Mouse (Mus musculus) embryonic facial prominence, embryonic 14.5 days (tissue): ENCODE data around the gene Itga6. TPM values are rescaled to one million over a fixed set of nuclear protein-coding genes. Genes with fewer than 3 reads are reported as not detected.

Source experiments
- ATAC-seq: fragments of 200-750 bp; cut with Nextera tagmentation; 2 replicates; pipeline ENCODE4 v1.8.0; 2017; ENCODE audit warnings: low read depth, moderate number of reproducible peaks, moderate TSS enrichment
- DNase-seq: peaks from one replicate; pipeline ENCODE4 v3.0.0-alpha.2; 2015; ENCODE audit warnings: low spot score
- H3K27ac ChIP-seq: fragments of 300-500 bp; sonication (generic); replicated peaks from 2 replicates; pipeline ENCODE4 v1.5.1; 2014; ENCODE audit warnings: low read depth, mild to moderate bottlenecking, low read length, moderate library complexity
- H3K27me3 ChIP-seq: fragments of 300-500 bp; sonication (generic); replicated peaks from 2 replicates; pipeline ENCODE4 v1.6.1; 2014; ENCODE audit warnings: low read length; ENCODE audit not compliant: control insufficient read depth, insufficient read depth
- H3K36me3 ChIP-seq: fragments of 300-500 bp; sonication (generic); 2 replicates; pipeline ENCODE4 v1.6.1; 2014; ENCODE audit warnings: low read length, mixed read lengths; ENCODE audit not compliant: control insufficient read depth, insufficient read depth
- H3K4me1 ChIP-seq: fragments of 300-500 bp; sonication (generic); 2 replicates; pipeline ENCODE4 v1.6.1; 2014; ENCODE audit warnings: antibody characterized with exemption, low read length; ENCODE audit not compliant: control insufficient read depth, insufficient read depth
- H3K4me2 ChIP-seq: fragments of 300-500 bp; sonication (generic); 2 replicates; pipeline ENCODE4 v1.6.1; 2014; ENCODE audit warnings: low read depth, mild to moderate bottlenecking, low read length, moderate library complexity, mixed read lengths
- H3K4me3 ChIP-seq: fragments of 300-500 bp; sonication (generic); 2 replicates; pipeline ENCODE4 v1.5.1; 2014; ENCODE audit warnings: low read depth, mild to moderate bottlenecking, low read length
- H3K9ac ChIP-seq: fragments of 300-500 bp; sonication (generic); 2 replicates; pipeline ENCODE4 v1.6.1; 2014; ENCODE audit warnings: low read depth, mild to moderate bottlenecking, low read length, moderate library complexity, mixed read lengths
- H3K9me3 ChIP-seq: fragments of 300-500 bp; sonication (generic); 2 replicates; pipeline ENCODE4 v1.6.1; 2016; ENCODE audit warnings: low read length; ENCODE audit not compliant: control insufficient read depth
- WGBS: fragments of 180-500 bp; shearing (Covaris S2); extraction: QIAGEN DNeasy Blood & Tissue Kit; methylation state at CpG from one replicate; pipeline ENCODE4 v1.1.7; 2014; 5-methylcytosine and 5-hydroxymethylcytosine counted together
- polyA plus RNA-seq: library from polyadenylated mRNA; unstranded; fragments of >200 nt; fragmentation: Nextera tagmentation; extraction: Ambion mirVana; gene quantifications from 2 replicates; pipeline ENCODE4 v1.2.1, GENCODE M21; 2014

Gene Itga6
- polyA plus RNA-seq, 1 experiment from 2014 or later, result 70.4 TPM

- WGBS, result 80% methylated on average over 8 of the region's 8 CpGs
- no peak for DNase-seq
Observed at GRCm38 (mm10) chr2:71751336-71751735, 5.9 kb downstream of the Itga6 start.

GRCm38 (mm10) chr2:71751863-71752262, 6.4 kb downstream of the Itga6 start:
- no peak overlapping the region for H3K27ac ChIP-seq
- ATAC-seq (no peak), DNase-seq (no peak)
- no peak overlapping the region for H3K4me3 ChIP-seq
- 68% methylated on average over 2 of the region's 2 CpGs for WGBS
- H3K27me3 ChIP-seq, result no peaks in the 10 kb centered on the region
- no peaks in the 10 kb centered on the region for H3K36me3 ChIP-seq
- no peaks in the 10 kb centered on the region for H3K9me3 ChIP-seq
- no peaks in the 10 kb centered on the region for H3K4me1 ChIP-seq
- no peak overlapping the region for H3K9ac ChIP-seq
- no peak overlapping the region for H3K4me2 ChIP-seq

More at GRCm38 (mm10) chr2:71751336-71751735, 5.9 kb downstream of the Itga6 start:
- H3K4me2 ChIP-seq, result no peak overlapping the region
- no peaks in the 10 kb centered on the region for H3K4me1 ChIP-seq
- peak; percentile 30; the same call in 1 of the 2 replicates for ATAC-seq
- no peaks in the 10 kb centered on the region for H3K9me3 ChIP-seq
- H3K9ac ChIP-seq, result no peak overlapping the region
- no peak overlapping the region for H3K27ac ChIP-seq
- no peaks in the 10 kb centered on the region for H3K36me3 ChIP-seq
- H3K27me3 ChIP-seq, result no peaks in the 10 kb centered on the region
- no peak overlapping the region for H3K4me3 ChIP-seq

- WGBS, result 90% methylated on average over 2 of the region's 2 CpGs
- Histone ChIP-seq H3K9ac (no peak overlapping the region), H3K27ac (no peak overlapping the region), H3K4me2 (no peak overlapping the region), H3K9me3 (no peaks in the 10 kb centered on the region), H3K36me3 (no peaks in the 10 kb centered on the region), H3K27me3 (no peaks in the 10 kb centered on the region), H3K4me1 (no peaks in the 10 kb centered on the region), H3K4me3 (no peak overlapping the region)
- no peak for ATAC-seq
- DNase-seq, result no peak
Observed at GRCm38 (mm10) chr2:71752383-71752782, 7.0 kb downstream of the Itga6 start.

GRCm38 (mm10) chr2:71753161-71753560, 7.7 kb downstream of the Itga6 start:
- ATAC-seq (no peak), DNase-seq (no peak)
- Histone ChIP-seq H3K36me3 (no peaks in the 10 kb centered on the region), H3K4me1 (no peaks in the 10 kb centered on the region), H3K9ac (no peak overlapping the region), H3K4me2 (no peak overlapping the region), H3K9me3 (no peaks in the 10 kb centered on the region), H3K27ac (no peak overlapping the region), H3K27me3 (no peaks in the 10 kb centered on the region), H3K4me3 (no peak overlapping the region)
- WGBS, result 66% methylated on average over 4 of the region's 4 CpGs

DNA sequence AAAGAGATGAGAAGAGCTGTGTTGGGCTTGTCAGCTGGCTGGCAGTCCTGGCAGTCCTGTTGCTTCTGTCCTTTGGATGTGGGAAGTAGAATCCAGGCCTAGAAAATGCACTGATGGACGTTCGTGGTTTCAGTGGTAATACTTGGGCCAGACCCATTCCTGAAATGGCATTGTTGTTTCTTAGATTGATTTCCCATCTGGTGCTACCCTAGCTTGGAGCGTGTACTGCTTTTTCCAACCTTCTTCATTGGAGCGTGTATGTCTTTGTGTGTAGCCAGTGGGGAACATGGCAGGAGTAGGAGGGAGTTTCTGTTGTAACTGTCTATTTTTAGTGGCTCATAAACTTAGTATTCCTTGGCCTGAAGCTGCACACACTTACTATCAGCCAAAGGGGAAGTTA, 10.3 kb downstream of the Itga6 start:
- Histone ChIP-seq H3K27me3 (no peaks in the 10 kb centered on the region), H3K9me3 (no peaks in the 10 kb centered on the region), H3K4me1 (no peaks in the 10 kb centered on the region), H3K4me2 (no peak overlapping the region), H3K27ac (no peak overlapping the region), H3K4me3 (no peak overlapping the region), H3K9ac (no peak overlapping the region), H3K36me3 (no peaks in the 10 kb centered on the region)
- ATAC-seq (no peak), DNase-seq (no peak)
- WGBS, result 88% methylated on average over 4 of the region's 4 CpGs

GRCm38 (mm10) chr2:71757098-71757497, 11.7 kb downstream of the Itga6 start:
- WGBS, result 66% methylated on average over 5 of the region's 5 CpGs
- DNase-seq (no peak), ATAC-seq (no peak)
- Histone ChIP-seq H3K4me1 (no peaks in the 10 kb centered on the region), H3K36me3 (no peaks in the 10 kb centered on the region), H3K9me3 (no peaks in the 10 kb centered on the region), H3K9ac (no peak overlapping the region), H3K27ac (no peak overlapping the region), H3K4me3 (no peak overlapping the region), H3K4me2 (no peak overlapping the region), H3K27me3 (no peaks in the 10 kb centered on the region)

DNA sequence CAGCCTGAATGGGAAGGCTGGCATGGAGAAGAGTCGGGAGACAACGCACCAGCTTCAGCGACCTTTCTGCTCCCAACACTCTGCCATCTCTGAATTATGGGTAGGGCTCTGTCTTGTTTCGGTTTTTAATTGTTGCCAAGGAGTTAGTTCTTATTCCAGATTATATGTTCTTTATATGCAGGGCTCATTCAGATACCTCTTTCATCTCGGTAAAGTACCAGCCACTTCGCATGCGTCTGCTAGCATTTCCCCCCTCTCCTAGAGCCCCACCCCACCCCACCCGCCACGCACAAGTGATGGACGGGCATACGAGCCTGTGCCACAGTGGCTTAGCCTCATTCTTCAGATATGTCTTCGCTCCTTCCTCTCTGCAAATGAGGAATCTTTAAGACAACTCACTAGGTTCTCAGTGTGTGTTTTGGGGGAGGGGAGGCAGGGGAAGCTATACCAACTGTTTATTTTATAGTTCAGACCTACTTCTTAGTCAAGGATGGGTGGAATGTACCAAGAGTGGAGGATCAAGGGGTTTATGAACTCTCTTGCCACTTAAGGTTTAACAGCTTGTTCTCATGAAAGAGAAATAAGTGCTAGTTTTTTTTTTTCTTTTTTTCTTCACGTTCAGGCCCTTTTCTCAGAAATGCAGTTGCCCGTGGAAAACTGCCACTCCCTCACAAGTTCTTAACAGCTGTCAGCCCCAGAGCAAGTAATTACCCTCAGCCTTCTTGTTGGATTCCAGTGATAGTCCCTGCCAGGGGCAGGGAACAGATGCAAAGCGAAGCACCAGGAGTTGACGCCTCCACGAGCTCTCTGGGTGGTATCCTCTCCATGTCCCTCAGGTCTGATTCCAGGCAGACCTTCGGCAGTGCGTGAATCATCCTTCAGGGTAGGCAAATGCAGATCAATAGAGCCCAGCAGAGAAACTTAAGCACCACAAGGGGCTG, 13.4 kb downstream of the Itga6 start:
- H3K27ac ChIP-seq, result no peak overlapping the region
- no peaks in the 10 kb centered on the region for H3K36me3 ChIP-seq
- WGBS, result 44% methylated on average over 19 of the region's 19 CpGs
- H3K4me3 ChIP-seq, result no peak overlapping the region
- no peak overlapping the region for H3K9ac ChIP-seq
- H3K27me3 ChIP-seq, result no peaks in the 10 kb centered on the region
- no peaks in the 10 kb centered on the region for H3K4me1 ChIP-seq
- DNase-seq (peak; percentile 69), ATAC-seq (no peak)
- no peaks in the 10 kb centered on the region for H3K9me3 ChIP-seq
- H3K4me2 ChIP-seq, result 0 out of 2 replicates have a peak overlapping the region, but pooled peaks have one; percentile 7

DNA sequence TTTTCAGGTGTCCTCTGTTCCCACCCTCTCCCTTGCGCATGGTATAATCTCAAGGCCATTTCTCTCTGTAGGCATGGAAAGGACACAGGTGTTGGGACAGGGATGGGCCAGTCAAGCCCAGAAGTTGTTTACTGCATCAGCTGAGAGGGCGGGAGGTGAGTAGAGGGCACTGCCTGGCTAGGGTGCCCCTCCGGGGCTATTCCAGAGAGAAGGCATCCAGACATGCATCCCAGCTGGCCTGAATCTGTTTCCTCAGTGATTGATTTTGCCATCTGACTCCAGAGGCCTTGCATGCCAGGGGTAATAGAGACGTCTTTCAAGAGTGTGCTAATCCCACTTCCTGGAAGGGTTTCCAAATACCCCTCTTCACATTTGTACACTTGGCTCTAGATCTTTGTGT, 14.7 kb downstream of the Itga6 start:
- H3K27me3 ChIP-seq, result no peaks in the 10 kb centered on the region
- no peaks in the 10 kb centered on the region for H3K4me1 ChIP-seq
- no peak overlapping the region for H3K4me2 ChIP-seq
- H3K9ac ChIP-seq, result no peak overlapping the region
- ATAC-seq (peak; percentile 53; the same call in 1 of the 2 replicates), DNase-seq (peak; percentile 67)
- no peak overlapping the region for H3K27ac ChIP-seq
- no peaks in the 10 kb centered on the region for H3K36me3 ChIP-seq
- WGBS, result 66% methylated on average over 4 of the region's 4 CpGs
- H3K4me3 ChIP-seq, result no peak overlapping the region
- H3K9me3 ChIP-seq, result no peaks in the 10 kb centered on the region

DNA sequence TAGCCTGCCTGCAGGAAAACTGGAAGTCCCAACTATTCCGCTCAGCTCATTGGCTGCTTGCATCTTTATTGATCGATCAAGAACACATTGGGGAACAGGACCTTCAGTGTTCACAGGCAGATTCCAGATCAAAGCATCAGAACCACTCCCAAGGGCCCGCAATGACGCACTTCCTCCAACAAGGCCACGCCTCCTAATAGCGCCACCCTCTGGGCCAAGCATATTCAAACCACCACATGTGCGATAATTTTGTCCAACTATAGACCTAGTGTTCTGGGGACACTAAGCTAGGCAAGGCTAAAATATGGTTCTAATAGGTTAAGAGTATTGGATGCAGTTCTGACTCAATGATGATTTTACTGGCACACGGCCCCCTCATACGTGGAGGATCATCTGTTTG, 15.7 kb downstream of the Itga6 start:
- no peaks in the 10 kb centered on the region for H3K4me1 ChIP-seq
- ATAC-seq, result no peak

More for the DNA sequence above, 15.7 kb downstream of the Itga6 start:
- Histone ChIP-seq H3K9ac (no peak overlapping the region), H3K27ac (no peak overlapping the region), H3K4me3 (no peak overlapping the region), H3K36me3 (no peaks in the 10 kb centered on the region), H3K9me3 (no peaks in the 10 kb centered on the region), H3K27me3 (no peaks in the 10 kb centered on the region), H3K4me2 (no peak overlapping the region)
- DNase-seq, result no peak
- 93% methylated on average over 9 of the region's 9 CpGs for WGBS
